ENCODE assay signal across 13 mouse cellular contexts in genomic region chr1:194795316-194795715, GRCm38 (mm10).
"Had no signal": no experiment of that assay in that cellular context is flagged by ENCODE, and none has a peak within 500 bp of the region (broad histone marks: within the 10 kb centered on the region; RNA-seq: fewer than 3 reads in every experiment).

No protein-coding gene starts in this region.

- H3K4me3 ChIP-seq: limb, embryonic 15.5 days; liver, embryonic 12.5 days; midbrain, embryonic 10.5 days; neural tube, embryonic 12.5 days; stomach, embryonic 15.5 days had no signal

- ATAC-seq: hindbrain, postnatal 0 days; liver, embryonic 12.5 days had no signal

- H3K27ac ChIP-seq: hindbrain, postnatal 0 days; limb, embryonic 15.5 days; liver, embryonic 12.5 days; midbrain, embryonic 10.5 days; neural tube, embryonic 12.5 days; stomach, embryonic 15.5 days had no signal

- DNase-seq: kidney, adult 18-20 months; kidney, postnatal 10 days; lung, embryonic 14.5 days; lung, postnatal 10 days; lung, postnatal 4 days; midbrain, embryonic 14.5 days; thymus, postnatal 36 days had no signal
